Mouse (Mus musculus): Measurements from ENCODE around the gene Sfr1. TPM values are rescaled to one million over a fixed set of nuclear protein-coding genes. Genes with fewer than 3 reads are reported as not detected.

The Sfr1 gene
- 258 and 263 TPM in 2 replicates for polyA plus RNA-seq (2016; fragmentation: Nextera tagmentation; extraction: Ambion mirVana)

- peaks cover 30% of the 10 kb centered on the region for H3K36me3 ChIP-seq
- H3K9ac ChIP-seq: peak within 1 kb of the TSS; percentile 88
- ATAC-seq (ENCODE audit: insufficient number of reproducible peaks, low FRiP score): peak; percentile 97
- H3K27me3 ChIP-seq (replicated peaks): no peaks in the 10 kb centered on the region
- no peaks in the 10 kb centered on the region for H3K9me3 ChIP-seq (replicated peaks)
- peak within 1 kb of the TSS; percentile 98 for H3K27ac ChIP-seq (ENCODE audit: poor library complexity, severe bottlenecking)
- H3K4me1 ChIP-seq (replicated peaks): peaks cover 24% of the 10 kb centered on the region
- peak within 1 kb of the TSS; percentile 86 for H3K4me2 ChIP-seq
- peak within 1 kb of the TSS; percentile 71 for H3K4me3 ChIP-seq
- WGBS: under 1% methylated on average over 69 of the region's 72 CpGs
Measured at GRCm38 (mm10) chr19:47731071-47731881, at the start of gene Sfr1. TSS of gene Sfr1 (plus strand) at chr19:47731682.

DNA sequence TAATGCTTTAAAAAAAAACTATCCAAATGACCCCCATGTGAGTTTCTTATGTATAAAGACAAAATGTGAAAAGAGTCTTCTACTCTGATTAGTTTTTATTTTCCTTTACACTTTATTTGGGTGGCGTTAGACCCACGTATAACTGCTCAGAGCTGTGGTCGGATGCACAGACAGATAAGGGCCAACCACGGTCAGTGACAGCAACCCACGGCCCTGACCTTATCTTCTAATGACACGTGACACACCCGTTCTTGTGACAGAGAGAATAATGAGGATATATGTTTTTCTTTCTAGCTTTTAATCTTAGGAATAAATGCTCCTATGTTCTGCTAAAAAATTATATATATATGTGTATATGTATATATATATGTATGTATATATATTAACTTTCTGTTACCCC lies 41.9 kb upstream of the Sfr1 start:
- H3K4me3 ChIP-seq: no peak overlapping the region
- H3K9ac ChIP-seq: no peak overlapping the region
- no peak overlapping the region for H3K27ac ChIP-seq (ENCODE audit: poor library complexity, severe bottlenecking)
- 61% methylated on average over 7 of the region's 7 CpGs for WGBS
- no peaks in the 10 kb centered on the region for H3K27me3 ChIP-seq (replicated peaks)
- no peaks in the 10 kb centered on the region for H3K36me3 ChIP-seq
- H3K4me1 ChIP-seq (replicated peaks): no peaks in the 10 kb centered on the region
- no peaks in the 10 kb centered on the region for H3K9me3 ChIP-seq (replicated peaks)
- no peak for ATAC-seq (ENCODE audit: insufficient number of reproducible peaks, low FRiP score)
- H3K4me2 ChIP-seq: no peak overlapping the region

DNA sequence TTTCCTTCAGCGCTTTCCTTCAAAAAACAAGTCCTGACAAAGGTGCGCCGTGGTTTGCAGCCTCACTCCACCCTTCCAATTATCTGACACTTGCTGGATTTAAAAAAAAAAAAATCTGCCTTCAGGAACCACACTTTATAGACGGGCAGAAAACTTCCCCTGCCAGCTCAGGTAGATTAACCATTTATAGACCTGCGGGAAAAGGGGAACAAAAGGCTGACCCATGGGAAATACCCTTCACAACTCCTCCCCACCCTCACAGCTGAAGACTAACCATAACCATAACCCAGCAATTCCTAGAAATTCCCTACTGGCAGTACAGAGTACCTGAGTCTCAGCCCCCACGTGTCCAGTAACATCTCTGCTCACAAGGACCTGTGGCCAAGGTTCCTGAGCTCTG lies 39.5 kb upstream of the Sfr1 start, which contains the start of gene Col17a1:
Gene Col17a1 (minus strand): TSS at position 101 of the 400 bp plus-strand sequence.
- Histone ChIP-seq H3K4me2 (no peak within 1 kb of the TSS), H3K4me3 (no peak within 1 kb of the TSS), H3K9ac (no peak within 1 kb of the TSS), H3K36me3 (no peaks in the 10 kb centered on the region), H3K9me3 (replicated peaks) (no peaks in the 10 kb centered on the region), H3K4me1 (replicated peaks) (no peaks in the 10 kb centered on the region), H3K27ac (ENCODE audit: poor library complexity, severe bottlenecking) (no peak within 1 kb of the TSS), H3K27me3 (replicated peaks) (no peaks in the 10 kb centered on the region)
- WGBS: 75% methylated on average over 6 of the region's 6 CpGs
- no peak for ATAC-seq (ENCODE audit: insufficient number of reproducible peaks, low FRiP score)

DNA sequence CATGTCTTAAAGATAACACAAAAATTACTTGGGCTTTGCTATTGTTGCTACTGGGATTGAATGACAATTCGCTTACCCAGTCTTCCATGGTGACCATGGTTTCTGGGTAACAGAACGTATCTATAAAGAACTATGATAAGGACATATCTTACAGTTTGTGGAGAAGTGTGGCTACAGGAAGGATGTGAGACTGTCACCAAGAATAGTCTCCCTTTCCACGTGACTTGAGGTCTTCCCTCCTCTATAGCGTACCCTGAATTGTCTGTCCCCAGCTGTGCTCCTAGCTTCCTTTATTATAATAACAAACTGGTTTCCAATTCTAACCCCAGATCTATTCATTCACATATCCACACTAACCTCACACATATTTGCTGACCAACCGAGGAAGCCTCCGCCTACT lies 35.8 kb upstream of the Sfr1 start:
- no peaks in the 10 kb centered on the region for H3K36me3 ChIP-seq
- no peak overlapping the region for H3K27ac ChIP-seq (ENCODE audit: poor library complexity, severe bottlenecking)
- H3K4me2 ChIP-seq: no peak overlapping the region
- H3K4me3 ChIP-seq: no peak overlapping the region
- ATAC-seq (ENCODE audit: insufficient number of reproducible peaks, low FRiP score): no peak
- H3K9me3 ChIP-seq (replicated peaks): no peaks in the 10 kb centered on the region
- no peak overlapping the region for H3K9ac ChIP-seq
- no peaks in the 10 kb centered on the region for H3K4me1 ChIP-seq (replicated peaks)
- H3K27me3 ChIP-seq (replicated peaks): no peaks in the 10 kb centered on the region
- WGBS: 75% methylated on average over 6 of the region's 6 CpGs

DNA sequence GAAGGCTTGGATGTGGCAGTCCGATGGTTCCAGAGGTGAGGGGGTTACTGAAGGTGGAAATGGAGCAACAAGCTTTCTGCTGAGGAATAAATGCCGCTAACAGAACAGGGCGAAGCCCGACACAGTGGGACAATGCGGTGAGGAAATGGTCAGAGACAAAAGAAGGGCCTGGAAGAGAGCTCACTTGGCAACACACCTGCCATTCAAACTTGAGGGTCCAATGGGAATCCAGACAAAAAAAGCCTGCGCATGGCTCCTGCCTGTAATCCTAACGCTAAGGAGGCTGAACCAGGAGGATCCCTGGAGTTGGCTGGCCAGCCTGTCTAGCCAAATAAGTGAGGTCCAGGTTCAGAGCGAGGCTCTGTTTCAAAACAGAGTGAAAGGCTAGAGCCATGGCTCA lies 35.1 kb upstream of the Sfr1 start:
- ATAC-seq (ENCODE audit: insufficient number of reproducible peaks, low FRiP score): no peak
- H3K4me1 ChIP-seq (replicated peaks): no peaks in the 10 kb centered on the region

DNA sequence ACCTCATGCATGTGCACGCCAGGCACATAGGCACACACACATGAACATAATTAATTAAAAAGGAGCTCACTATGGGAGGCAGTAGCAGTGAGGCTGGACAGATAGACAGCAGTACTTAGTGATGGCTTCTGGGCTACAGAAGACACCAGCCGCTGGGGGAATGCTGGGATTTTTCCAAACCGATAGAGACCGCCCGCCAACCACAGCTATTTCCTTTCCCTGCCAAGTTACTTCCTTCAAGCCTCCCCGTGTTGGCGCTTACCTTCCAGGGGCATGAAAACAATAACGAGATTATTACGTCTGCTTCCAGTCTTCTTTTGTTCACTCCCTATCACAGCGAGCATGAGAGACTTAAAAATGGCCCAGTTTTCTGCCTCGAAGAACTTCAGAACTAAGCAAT lies 34.4 kb upstream of the Sfr1 start:
- Histone ChIP-seq H3K9me3 (replicated peaks) (0 out of 2 replicates have a peak, but pooled peaks cover 1% of the 10 kb centered on the region), H3K27me3 (replicated peaks) (no peaks in the 10 kb centered on the region), H3K9ac (no peak overlapping the region), H3K4me3 (no peak overlapping the region), H3K4me1 (replicated peaks) (no peaks in the 10 kb centered on the region), H3K27ac (ENCODE audit: poor library complexity, severe bottlenecking) (no peak overlapping the region), H3K4me2 (no peak overlapping the region), H3K36me3 (no peaks in the 10 kb centered on the region)
- WGBS: 79% methylated on average over 11 of the region's 11 CpGs
- ATAC-seq (ENCODE audit: insufficient number of reproducible peaks, low FRiP score): no peak

More for the DNA sequence above, 35.1 kb upstream of the Sfr1 start:
- Histone ChIP-seq H3K27ac (ENCODE audit: poor library complexity, severe bottlenecking) (no peak overlapping the region), H3K4me2 (no peak overlapping the region), H3K9me3 (replicated peaks) (no peaks in the 10 kb centered on the region), H3K9ac (no peak overlapping the region), H3K27me3 (replicated peaks) (no peaks in the 10 kb centered on the region), H3K4me3 (no peak overlapping the region), H3K36me3 (no peaks in the 10 kb centered on the region)
- WGBS: 90% methylated on average over 8 of the region's 8 CpGs

DNA sequence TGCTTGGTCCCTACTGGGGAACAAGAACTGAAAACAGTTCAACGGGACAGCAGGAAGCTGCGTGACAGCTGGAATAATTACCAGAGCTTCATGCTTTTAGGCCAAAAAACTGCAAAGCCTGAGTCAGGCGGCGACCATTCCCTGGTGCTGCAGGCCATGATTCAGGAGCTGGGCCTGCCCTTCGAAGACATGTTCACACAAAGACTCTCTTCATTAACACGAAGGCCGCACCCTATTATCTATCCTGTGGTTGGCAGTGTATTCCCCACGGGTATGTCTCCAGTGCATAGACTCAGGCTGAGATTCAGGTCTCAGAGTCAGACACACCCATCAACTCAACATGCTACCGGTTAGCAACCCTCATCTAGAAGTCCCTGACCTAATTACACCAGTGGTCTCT lies 33.2 kb upstream of the Sfr1 start:
- H3K4me3 ChIP-seq: no peak overlapping the region
- no peak for ATAC-seq (ENCODE audit: insufficient number of reproducible peaks, low FRiP score)
- WGBS: 70% methylated on average over 9 of the region's 9 CpGs
- H3K27ac ChIP-seq (ENCODE audit: poor library complexity, severe bottlenecking): no peak overlapping the region
- H3K27me3 ChIP-seq (replicated peaks): no peaks in the 10 kb centered on the region
- H3K4me2 ChIP-seq: no peak overlapping the region
- H3K9ac ChIP-seq: no peak overlapping the region
- no peaks in the 10 kb centered on the region for H3K4me1 ChIP-seq (replicated peaks)
- no peaks in the 10 kb centered on the region for H3K36me3 ChIP-seq
- 0 out of 2 replicates have a peak, but pooled peaks cover 3% of the 10 kb centered on the region for H3K9me3 ChIP-seq (replicated peaks)

DNA sequence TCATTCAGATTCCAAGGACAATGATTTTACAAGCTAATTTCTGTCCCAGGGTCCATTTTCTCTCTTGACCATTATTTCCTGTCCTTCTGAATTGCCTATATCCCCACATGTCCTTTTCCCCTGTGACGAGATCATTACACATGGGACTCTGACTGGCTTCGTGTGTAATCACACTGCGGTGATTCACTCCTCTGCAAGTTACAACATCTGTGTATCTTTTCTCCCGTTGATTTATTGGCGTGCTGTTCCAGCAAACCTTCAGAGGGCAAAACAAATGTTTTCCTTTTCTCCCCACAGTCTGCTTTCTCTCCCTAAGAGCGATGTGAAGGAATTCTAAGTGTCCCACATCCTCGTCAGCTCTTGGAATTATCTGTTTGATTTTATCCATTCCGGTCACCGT lies 31.7 kb upstream of the Sfr1 start:
- Histone ChIP-seq H3K27me3 (replicated peaks) (no peaks in the 10 kb centered on the region), H3K9ac (no peak overlapping the region), H3K4me2 (no peak overlapping the region), H3K4me1 (replicated peaks) (no peaks in the 10 kb centered on the region), H3K4me3 (no peak overlapping the region), H3K27ac (ENCODE audit: poor library complexity, severe bottlenecking) (no peak overlapping the region), H3K9me3 (replicated peaks) (0 out of 2 replicates have a peak, but pooled peaks cover 3% of the 10 kb centered on the region), H3K36me3 (no peaks in the 10 kb centered on the region)
- ATAC-seq (ENCODE audit: insufficient number of reproducible peaks, low FRiP score): no peak
- 59% methylated on average over 9 of the region's 9 CpGs for WGBS

DNA sequence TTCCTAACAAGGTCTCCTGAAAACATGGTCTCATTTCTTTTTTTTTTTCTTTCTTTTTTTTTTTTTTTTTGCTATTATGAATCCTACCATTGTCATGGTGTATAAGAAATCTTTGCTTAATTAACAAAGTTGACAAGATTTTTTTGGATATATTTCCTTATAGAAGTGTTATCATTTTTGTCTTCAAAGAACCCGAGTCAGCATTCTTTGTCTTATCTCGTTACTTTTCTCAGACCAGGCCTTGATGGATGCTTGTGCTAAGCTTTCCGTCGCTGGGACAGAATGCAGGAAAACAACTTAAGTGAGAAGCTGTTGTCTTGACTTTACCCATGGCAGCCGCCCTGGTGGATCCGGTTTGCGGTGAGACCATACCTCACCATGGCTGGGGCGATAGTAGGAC lies 31.0 kb upstream of the Sfr1 start:
- Histone ChIP-seq H3K27ac (ENCODE audit: poor library complexity, severe bottlenecking) (no peak overlapping the region), H3K4me2 (no peak overlapping the region), H3K9me3 (replicated peaks) (0 out of 2 replicates have a peak, but pooled peaks cover 3% of the 10 kb centered on the region), H3K36me3 (no peaks in the 10 kb centered on the region), H3K9ac (no peak overlapping the region), H3K4me3 (no peak overlapping the region), H3K4me1 (replicated peaks) (no peaks in the 10 kb centered on the region), H3K27me3 (replicated peaks) (no peaks in the 10 kb centered on the region)
- WGBS: 65% methylated on average over 8 of the region's 8 CpGs
- ATAC-seq (ENCODE audit: insufficient number of reproducible peaks, low FRiP score): no peak

DNA sequence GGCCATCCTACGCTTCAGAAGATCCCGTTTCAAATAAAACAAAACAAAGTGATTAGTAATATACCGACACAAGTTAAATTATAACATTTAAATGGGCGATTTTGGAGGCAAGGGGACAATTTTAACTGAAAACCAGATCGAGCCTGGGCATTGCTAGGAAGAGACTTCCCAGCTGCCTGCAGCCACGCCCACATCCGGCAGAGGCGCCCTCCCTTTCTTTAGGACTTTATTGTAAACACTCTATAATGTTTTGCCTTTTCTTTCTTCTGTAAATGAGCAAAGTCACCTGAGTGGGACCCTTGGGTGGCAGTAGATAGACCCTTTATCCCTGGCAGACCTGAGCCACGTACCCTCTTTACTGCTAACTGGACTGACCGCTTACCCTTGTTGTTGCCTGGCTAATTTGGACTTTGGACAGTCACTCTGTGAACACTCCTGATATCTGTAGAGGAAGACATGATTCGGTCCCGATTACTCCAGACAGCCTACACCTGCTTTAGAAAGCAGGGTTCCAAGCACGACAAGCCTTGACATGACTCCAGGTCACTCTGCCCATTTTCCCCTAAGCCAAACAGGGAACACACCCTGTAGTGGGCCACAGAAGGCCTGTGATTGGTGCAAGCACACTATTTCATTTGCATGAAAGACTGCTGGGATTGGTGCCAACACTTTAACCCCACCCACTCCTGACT lies 26.3 kb upstream of the Sfr1 start:
- ATAC-seq (ENCODE audit: insufficient number of reproducible peaks, low FRiP score): no peak
- Histone ChIP-seq H3K4me1 (replicated peaks) (no peaks in the 10 kb centered on the region), H3K9ac (no peak overlapping the region), H3K4me3 (no peak overlapping the region), H3K27ac (ENCODE audit: poor library complexity, severe bottlenecking) (no peak overlapping the region), H3K4me2 (no peak overlapping the region), H3K27me3 (replicated peaks) (no peaks in the 10 kb centered on the region), H3K36me3 (no peaks in the 10 kb centered on the region), H3K9me3 (replicated peaks) (0 out of 2 replicates have a peak, but pooled peaks cover 3% of the 10 kb centered on the region)
- 70% methylated on average over 13 of the region's 13 CpGs for WGBS

GRCm38 (mm10) chr19:47705772-47706309 lies 25.6 kb upstream of the Sfr1 start:
- 84% methylated on average over 8 of the region's 8 CpGs for whole genome bisulfite sequencing
- no peak for ATAC-seq (ENCODE audit: insufficient number of reproducible peaks, low FRiP score)
- no peaks in the 10 kb centered on the region for H3K4me1 ChIP-seq (replicated peaks)

More at GRCm38 (mm10) chr19:47705772-47706309, 25.6 kb upstream of the Sfr1 start:
- no peak overlapping the region for H3K27ac ChIP-seq (ENCODE audit: poor library complexity, severe bottlenecking)
- H3K27me3 ChIP-seq (replicated peaks): no peaks in the 10 kb centered on the region
- no peaks in the 10 kb centered on the region for H3K36me3 ChIP-seq
- H3K9ac ChIP-seq: no peak overlapping the region
- H3K9me3 ChIP-seq (replicated peaks): 0 out of 2 replicates have a peak, but pooled peaks cover 3% of the 10 kb centered on the region
- no peak overlapping the region for H3K4me2 ChIP-seq
- H3K4me3 ChIP-seq: no peak overlapping the region
